Mouse (Mus musculus): ENCODE data around the gene Adgrb3. TPM values are rescaled to one million over a fixed set of nuclear protein-coding genes. Genes with fewer than 3 reads are reported as not detected.
"Not testable (repeated sequence)": the region's sequence is repeated elsewhere in the genome, so short reads cannot be mapped to it uniquely, and the experiment has no call there.

The Adgrb3 gene
- polyA plus RNA-seq, 1 experiment, result 47.2 TPM

- TF ChIP-seq POLR2A (IDR thresholded peaks at IDR 0.05; ENCODE audit: borderline replicate concordance, extremely low read depth, insufficient read depth, insufficient read length, poor library complexity, severe bottlenecking), result no peak
- no peak for TF ChIP-seq CTCF (IDR thresholded peaks at IDR 0.05; ENCODE audit: borderline replicate concordance, extremely low read depth, insufficient read depth, insufficient read length)
- no peak for DNase-seq (ENCODE audit: low read depth)
Observed at GRCm38 (mm10) chr1:25729844-25730243, 99.7 kb downstream of the Adgrb3 start.

- no peak for DNase-seq (ENCODE audit: low read depth)
- TF ChIP-seq POLR2A (IDR thresholded peaks at IDR 0.05; ENCODE audit: borderline replicate concordance, extremely low read depth, insufficient read depth, insufficient read length, poor library complexity, severe bottlenecking) (no peak), CTCF (IDR thresholded peaks at IDR 0.05; ENCODE audit: borderline replicate concordance, extremely low read depth, insufficient read depth, insufficient read length) (no peak)
Observed at GRCm38 (mm10) chr1:25711474-25711873, 118.0 kb downstream of the Adgrb3 start.

GRCm38 (mm10) chr1:25706299-25706698 is 123.2 kb downstream of the Adgrb3 start:
- no peak for DNase-seq (ENCODE audit: low read depth)
- TF ChIP-seq POLR2A (IDR thresholded peaks at IDR 0.05; ENCODE audit: borderline replicate concordance, extremely low read depth, insufficient read depth, insufficient read length, poor library complexity, severe bottlenecking) (no peak), CTCF (IDR thresholded peaks at IDR 0.05; ENCODE audit: borderline replicate concordance, extremely low read depth, insufficient read depth, insufficient read length) (no peak)

- peak; percentile 80 for DNase-seq (ENCODE audit: low read depth)
- no peak for TF ChIP-seq POLR2A (IDR thresholded peaks at IDR 0.05; ENCODE audit: borderline replicate concordance, extremely low read depth, insufficient read depth, insufficient read length, poor library complexity, severe bottlenecking)
- TF ChIP-seq CTCF (IDR thresholded peaks at IDR 0.05; ENCODE audit: borderline replicate concordance, extremely low read depth, insufficient read depth, insufficient read length), result no peak
Observed at GRCm38 (mm10) chr1:25698702-25699250, 130.7 kb downstream of the Adgrb3 start.

- DNase-seq (ENCODE audit: low read depth), result peak; percentile 91
- TF ChIP-seq CTCF (IDR thresholded peaks at IDR 0.05; ENCODE audit: borderline replicate concordance, extremely low read depth, insufficient read depth, insufficient read length) (no peak), POLR2A (IDR thresholded peaks at IDR 0.05; ENCODE audit: borderline replicate concordance, extremely low read depth, insufficient read depth, insufficient read length, poor library complexity, severe bottlenecking) (no peak)
Observed at GRCm38 (mm10) chr1:25697179-25697578, 132.3 kb downstream of the Adgrb3 start.

GRCm38 (mm10) chr1:25696771-25697170 is 132.7 kb downstream of the Adgrb3 start:
- peak; percentile 40 for DNase-seq (ENCODE audit: low read depth)
- TF ChIP-seq POLR2A (IDR thresholded peaks at IDR 0.05; ENCODE audit: borderline replicate concordance, extremely low read depth, insufficient read depth, insufficient read length, poor library complexity, severe bottlenecking) (no peak), CTCF (IDR thresholded peaks at IDR 0.05; ENCODE audit: borderline replicate concordance, extremely low read depth, insufficient read depth, insufficient read length) (peak; percentile 49; the same call in 1 of the 2 replicates)

- TF ChIP-seq POLR2A (IDR thresholded peaks at IDR 0.05; ENCODE audit: borderline replicate concordance, extremely low read depth, insufficient read depth, insufficient read length, poor library complexity, severe bottlenecking) (no peak), CTCF (IDR thresholded peaks at IDR 0.05; ENCODE audit: borderline replicate concordance, extremely low read depth, insufficient read depth, insufficient read length) (no peak)
- no peak for DNase-seq (ENCODE audit: low read depth)
Observed at GRCm38 (mm10) chr1:25682118-25682517, 147.4 kb downstream of the Adgrb3 start.

- TF ChIP-seq POLR2A (IDR thresholded peaks at IDR 0.05; ENCODE audit: borderline replicate concordance, extremely low read depth, insufficient read depth, insufficient read length, poor library complexity, severe bottlenecking), result no peak
- no peak for TF ChIP-seq CTCF (IDR thresholded peaks at IDR 0.05; ENCODE audit: borderline replicate concordance, extremely low read depth, insufficient read depth, insufficient read length)
- no peak for DNase-seq (ENCODE audit: low read depth)
Observed at GRCm38 (mm10) chr1:25679656-25680055, 149.9 kb downstream of the Adgrb3 start.

- DNase-seq (ENCODE audit: low read depth), result no peak
- no peak for TF ChIP-seq CTCF (IDR thresholded peaks at IDR 0.05; ENCODE audit: borderline replicate concordance, extremely low read depth, insufficient read depth, insufficient read length)
- TF ChIP-seq POLR2A (IDR thresholded peaks at IDR 0.05; ENCODE audit: borderline replicate concordance, extremely low read depth, insufficient read depth, insufficient read length, poor library complexity, severe bottlenecking), result no peak
Observed at GRCm38 (mm10) chr1:25652717-25653116, 176.8 kb downstream of the Adgrb3 start.

- TF ChIP-seq CTCF (IDR thresholded peaks at IDR 0.05; ENCODE audit: borderline replicate concordance, extremely low read depth, insufficient read depth, insufficient read length), result no peak
- TF ChIP-seq POLR2A (IDR thresholded peaks at IDR 0.05; ENCODE audit: borderline replicate concordance, extremely low read depth, insufficient read depth, insufficient read length, poor library complexity, severe bottlenecking), result no peak
- DNase-seq (ENCODE audit: low read depth), result no peak
Observed at GRCm38 (mm10) chr1:25644256-25644655, 185.3 kb downstream of the Adgrb3 start.

GRCm38 (mm10) chr1:25621458-25621857 is 208.0 kb downstream of the Adgrb3 start:
- peak; percentile 13 for DNase-seq (ENCODE audit: low read depth)
- no peak for TF ChIP-seq POLR2A (IDR thresholded peaks at IDR 0.05; ENCODE audit: borderline replicate concordance, extremely low read depth, insufficient read depth, insufficient read length, poor library complexity, severe bottlenecking)
- TF ChIP-seq CTCF (IDR thresholded peaks at IDR 0.05; ENCODE audit: borderline replicate concordance, extremely low read depth, insufficient read depth, insufficient read length), result no peak

GRCm38 (mm10) chr1:25616954-25617353 is 212.6 kb downstream of the Adgrb3 start:
- peak; percentile 58 for DNase-seq (ENCODE audit: low read depth)
- TF ChIP-seq POLR2A (IDR thresholded peaks at IDR 0.05; ENCODE audit: borderline replicate concordance, extremely low read depth, insufficient read depth, insufficient read length, poor library complexity, severe bottlenecking), result no peak
- TF ChIP-seq CTCF (IDR thresholded peaks at IDR 0.05; ENCODE audit: borderline replicate concordance, extremely low read depth, insufficient read depth, insufficient read length), result no peak

- DNase-seq (ENCODE audit: low read depth), result not testable (repeated sequence)
Observed at GRCm38 (mm10) chr1:25610776-25611175, 218.7 kb downstream of the Adgrb3 start.

Measured in brain, embryonic 14.5 days (tissue).